Mouse (Mus musculus): ENCODE measurements around the gene Znhit2. TPM values are rescaled to one million over a fixed set of nuclear protein-coding genes. Genes with fewer than 3 reads are reported as not detected.

Znhit2 gene
- total and polyA plus RNA-seq, 2 experiments from 2014 or later = 43.2 to 76.0 TPM

GRCm38 (mm10) chr19:6061641-6062302, 780 bp downstream of the Znhit2 start:
- DNase-seq (ENCODE audit: low spot score) (peak; percentile 61), ATAC-seq (peak; percentile 6; the same call in 1 of the 2 replicates)
- H3K4me2 ChIP-seq (ENCODE audit: low read depth, low read length) = peak overlapping the region; percentile 100
- WGBS = under 1% methylated on average over 44 of the region's 44 CpGs
- peak overlapping the region; percentile 88 for H3K27ac ChIP-seq
- peaks cover 21% of the 10 kb centered on the region for H3K4me1 ChIP-seq (ENCODE audit: insufficient read depth, low read length)
- H3K36me3 ChIP-seq (ENCODE audit: insufficient read depth, low read length) = peaks cover 4% of the 10 kb centered on the region; the same call in 1 of the 2 replicates
- H3K9ac ChIP-seq (replicated peaks; ENCODE audit: low read length) = peak overlapping the region; percentile 99
- no peaks in the 10 kb centered on the region for H3K27me3 ChIP-seq (ENCODE audit: insufficient read depth, low read length)
- H3K9me3 ChIP-seq (ENCODE audit: low read length) = no peaks in the 10 kb centered on the region
- H3K4me3 ChIP-seq (ENCODE audit: low read length) = peak overlapping the region; percentile 57
- no peak for TF ChIP-seq CTCF (IDR thresholded peaks at IDR 0.05; ENCODE audit: low read depth)

- peak overlapping the region; percentile 100 for H3K4me2 ChIP-seq (ENCODE audit: low read depth, low read length)
- H3K27me3 ChIP-seq (ENCODE audit: insufficient read depth, low read length) = no peaks in the 10 kb centered on the region
- H3K4me1 ChIP-seq (ENCODE audit: insufficient read depth, low read length) = peaks cover 20% of the 10 kb centered on the region
- peaks cover 4% of the 10 kb centered on the region; the same call in 1 of the 2 replicates for H3K36me3 ChIP-seq (ENCODE audit: insufficient read depth, low read length)
- no peak for TF ChIP-seq CTCF (IDR thresholded peaks at IDR 0.05; ENCODE audit: low read depth)
- peak overlapping the region; percentile 88 for H3K27ac ChIP-seq
- 50% methylated on average over 5 of the region's 5 CpGs for WGBS
- DNase-seq (ENCODE audit: low spot score) (no peak), ATAC-seq (no peak)
- H3K9ac ChIP-seq (replicated peaks; ENCODE audit: low read length) = peak overlapping the region; percentile 99
- H3K4me3 ChIP-seq (ENCODE audit: low read length) = peak overlapping the region; percentile 57
- no peaks in the 10 kb centered on the region for H3K9me3 ChIP-seq (ENCODE audit: low read length)
Measured at GRCm38 (mm10) chr19:6062418-6062817, 1.4 kb downstream of the Znhit2 start.

- H3K9ac ChIP-seq (replicated peaks; ENCODE audit: low read length) = 0 out of 2 replicates have a peak overlapping the region, but pooled peaks have one; percentile 6
- no peak overlapping the region for H3K27ac ChIP-seq
- no peaks in the 10 kb centered on the region for H3K27me3 ChIP-seq (ENCODE audit: insufficient read depth, low read length)
- H3K9me3 ChIP-seq (ENCODE audit: low read length) = no peaks in the 10 kb centered on the region
- H3K4me3 ChIP-seq (ENCODE audit: low read length) = no peak overlapping the region
- peaks cover 20% of the 10 kb centered on the region for H3K4me1 ChIP-seq (ENCODE audit: insufficient read depth, low read length)
- DNase-seq (ENCODE audit: low spot score) (no peak), ATAC-seq (no peak)
- TF ChIP-seq CTCF (IDR thresholded peaks at IDR 0.05; ENCODE audit: low read depth) = no peak
- 0 out of 2 replicates have a peak overlapping the region, but pooled peaks have one; percentile 100 for H3K4me2 ChIP-seq (ENCODE audit: low read depth, low read length)
- peaks cover 4% of the 10 kb centered on the region; the same call in 1 of the 2 replicates for H3K36me3 ChIP-seq (ENCODE audit: insufficient read depth, low read length)
- WGBS = 86% methylated on average over 6 of the region's 6 CpGs
Measured at GRCm38 (mm10) chr19:6063081-6063480, 2.1 kb downstream of the Znhit2 start.

GRCm38 (mm10) chr19:6066571-6066970, 5.6 kb downstream of the Znhit2 start:
- Histone ChIP-seq H3K4me3 (ENCODE audit: low read length) (peak overlapping the region; percentile 57), H3K27me3 (ENCODE audit: insufficient read depth, low read length) (no peaks in the 10 kb centered on the region), H3K4me2 (ENCODE audit: low read depth, low read length) (peak overlapping the region; percentile 97), H3K27ac (peak overlapping the region; percentile 92), H3K9ac (replicated peaks; ENCODE audit: low read length) (peak overlapping the region; percentile 76), H3K4me1 (ENCODE audit: insufficient read depth, low read length) (peaks cover 15% of the 10 kb centered on the region), H3K36me3 (ENCODE audit: insufficient read depth, low read length) (peaks cover 20% of the 10 kb centered on the region; the same call in 1 of the 2 replicates), H3K9me3 (ENCODE audit: low read length) (no peaks in the 10 kb centered on the region)
- ATAC-seq = peak; percentile 8
- DNase-seq (ENCODE audit: low spot score) = peak; percentile 22
- TF ChIP-seq CTCF (IDR thresholded peaks at IDR 0.05; ENCODE audit: low read depth) = no peak
- 29% methylated on average over 5 of the region's 5 CpGs for WGBS

- Histone ChIP-seq H3K9me3 (ENCODE audit: low read length) (no peaks in the 10 kb centered on the region), H3K4me3 (ENCODE audit: low read length) (peak overlapping the region; percentile 57), H3K36me3 (ENCODE audit: insufficient read depth, low read length) (peaks cover 20% of the 10 kb centered on the region; the same call in 1 of the 2 replicates), H3K4me2 (ENCODE audit: low read depth, low read length) (peak overlapping the region; percentile 97), H3K27ac (peak overlapping the region; percentile 92), H3K27me3 (ENCODE audit: insufficient read depth, low read length) (no peaks in the 10 kb centered on the region), H3K4me1 (ENCODE audit: insufficient read depth, low read length) (peaks cover 12% of the 10 kb centered on the region), H3K9ac (replicated peaks; ENCODE audit: low read length) (peak overlapping the region; percentile 76)
- 0% methylated on average over 30 of the region's 30 CpGs for WGBS
- peak; percentile 95 for TF ChIP-seq CTCF (IDR thresholded peaks at IDR 0.05; ENCODE audit: low read depth)
- ATAC-seq (peak; percentile 71), DNase-seq (ENCODE audit: low spot score) (peak; percentile 92)
Measured at GRCm38 (mm10) chr19:6067011-6067723, 6.2 kb downstream of the Znhit2 start.

GRCm38 (mm10) chr19:6067724-6068415, 6.9 kb downstream of the Znhit2 start, which contains the start of gene Tm7sf2:
Tm7sf2 (minus strand) TSS chr19:6068373.
- Histone ChIP-seq H3K9ac (replicated peaks; ENCODE audit: low read length) (peak within 1 kb of the TSS; percentile 76), H3K27me3 (ENCODE audit: insufficient read depth, low read length) (no peaks in the 10 kb centered on the region), H3K36me3 (ENCODE audit: insufficient read depth, low read length) (peaks cover 23% of the 10 kb centered on the region; the same call in 1 of the 2 replicates), H3K4me3 (ENCODE audit: low read length) (peak within 1 kb of the TSS; percentile 57), H3K4me1 (ENCODE audit: insufficient read depth, low read length) (peaks cover 8% of the 10 kb centered on the region), H3K4me2 (ENCODE audit: low read depth, low read length) (peak within 1 kb of the TSS; percentile 97), H3K9me3 (ENCODE audit: low read length) (no peaks in the 10 kb centered on the region), H3K27ac (peak within 1 kb of the TSS; percentile 92)
- ATAC-seq = peak; percentile 92
- WGBS = 8% methylated on average over 33 of the region's 33 CpGs
- DNase-seq (ENCODE audit: low spot score) = peak; percentile 95
- TF ChIP-seq CTCF (IDR thresholded peaks at IDR 0.05; ENCODE audit: low read depth) = peak; percentile 14; the same call in 1 of the 2 replicates

Data from hindbrain, postnatal 0 days (tissue).